ENCODE assay signal across 8 mouse cellular contexts in genomic region chr7:83813993-83814392, GRCm38 (mm10). TPM values are rescaled to one million over a fixed set of nuclear protein-coding genes. Genes with fewer than 3 reads are reported as not detected.
DNase-seq lines count a peak whose midpoint lies in the region; TF ChIP-seq lines count a peak whose summit lies in the region.

No protein-coding gene starts in this region.

- peak; percentile 64 for DNase-seq in cerebellum, adult 9-10 months
- DNase-seq in cerebellum, adult 11 months, result no peak
- peak; percentile 30 to 45 for DNase-seq in cerebellum, postnatal 36 days
- peak; percentile 96 for DNase-seq in heart, adult 11 months
- DNase-seq in kidney, adult 11 months, result peak; percentile 22
- DNase-seq in lung, adult 2 months, result peak; percentile 24
- peak; percentile 68 for DNase-seq in skeletal muscle tissue, adult 2 months (ENCODE audit: low read depth, low spot score)
- no peak for DNase-seq in frontal cortex, postnatal 10 days (ENCODE audit: low spot score in 2 of 2)

- no peak overlapping the region for H3K4me3 ChIP-seq in lung, adult 2 months (replicated peaks; ENCODE audit: extremely low read depth, low read depth, low read length)

- no peak for TF ChIP-seq POLR2A in lung, adult 2 months (IDR thresholded peaks at IDR 0.05; ENCODE audit: borderline replicate concordance, extremely low read depth, low read depth, low read length)

- H3K4me1 ChIP-seq in lung, adult 2 months (ENCODE audit: control insufficient read depth, insufficient read depth, low read length), result peaks cover 15% of the 10 kb centered on the region

- TF ChIP-seq CTCF in lung, adult 2 months (IDR thresholded peaks at IDR 0.05; ENCODE audit: insufficient read depth, low read length), result no peak

- WGBS in lung, adult 2 months, result 10% methylated on average over 4 of the region's 4 CpGs

RNA-seq across cellular contexts. Expression of gene Cfap161, which starts 19.3 kb away (rescaled TPM):
- polyA plus RNA-seq in lung, adult 2 months (2012; rRNA removed), result 2.3 and 3.3 TPM in 2 replicates

Comparison
In these comparisons a context has a peak if more than half of its experiments do, and no peak if none do; other contexts are left out.
1. DNase-seq: peak in cerebellum, adult 9-10 months (single experiment), cerebellum, postnatal 36 days (2 of 2), heart, adult 11 months (single experiment), kidney, adult 11 months (single experiment), lung, adult 2 months (single experiment) and skeletal muscle tissue, adult 2 months (single experiment); none in cerebellum, adult 11 months (single experiment) and frontal cortex, postnatal 10 days (0 of 2).